In the genomic region with DNA sequence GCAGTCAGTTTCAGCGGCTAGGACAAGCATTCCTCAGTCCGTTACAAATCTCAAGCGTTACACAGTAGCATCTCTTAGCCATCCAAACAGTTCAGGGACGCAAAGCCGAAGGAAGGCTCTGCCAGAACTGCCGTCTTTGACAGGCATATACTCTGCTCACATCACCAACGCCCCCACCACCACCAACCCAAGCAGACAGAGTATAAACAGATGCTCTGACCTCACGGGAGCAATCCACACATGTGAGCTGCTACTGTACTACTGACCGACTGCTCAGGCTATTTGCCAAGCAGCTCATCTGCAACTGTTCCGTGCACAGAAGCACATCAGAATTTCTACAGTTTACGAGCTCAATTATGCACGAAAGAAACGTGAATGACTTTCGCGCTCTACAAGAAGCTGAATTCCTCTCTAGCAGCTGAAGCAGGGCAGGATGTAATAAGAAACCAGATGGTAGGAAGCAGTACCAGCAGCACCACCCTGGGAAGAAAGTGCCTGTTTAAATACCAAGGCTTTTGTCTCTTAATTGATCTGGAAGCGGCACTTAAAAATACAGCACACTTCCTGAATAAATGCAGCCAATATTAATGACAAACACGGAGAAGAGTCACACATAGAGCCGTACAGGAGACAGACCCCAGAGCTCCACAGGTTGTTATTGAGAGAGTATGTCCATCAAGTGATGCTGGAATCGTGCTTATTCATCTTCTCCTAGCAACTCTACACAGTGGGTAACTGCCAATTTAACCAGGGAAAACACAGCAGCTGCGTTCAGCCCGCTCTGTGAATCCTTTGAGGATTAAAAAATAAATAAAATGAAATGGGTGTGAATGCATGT, we compare ENCODE assay signal across 8 mouse cellular contexts. TPM values are rescaled to one million over a fixed set of nuclear protein-coding genes. Genes with fewer than 3 reads are reported as not detected.
A peak's percentile ranks its signal among the peaks of the same experiment; 100 is the strongest.
DNase-seq lines count a peak whose midpoint lies in the region; ATAC-seq and TF ChIP-seq lines count a peak whose summit lies in the region.

A gene (minus strand): TSS at position 598 of the 838 bp plus-strand sequence.

- intact Hi-C loops in left cerebral cortex, postnatal 25 days (cut with DNase I): loop anchor here (2.0 to 5.0 kb wide), 4 partner anchors 57 to 267 kb away; no protein-coding TSS in a partner anchor

- peak within 1 kb of the TSS; percentile 69 for H3K4me2 ChIP-seq in hindbrain, postnatal 0 days (ENCODE audit: low read depth, low read length)
- H3K4me2 ChIP-seq in neural tube, embryonic 14.5 days (ENCODE audit: low read depth, low read length): peak within 1 kb of the TSS; percentile 68

- H3K36me3 ChIP-seq in forebrain, embryonic 10.5 days (replicated peaks): no peaks in the 10 kb centered on the region
- no peaks in the 10 kb centered on the region for H3K36me3 ChIP-seq in hindbrain, postnatal 0 days (ENCODE audit: insufficient read depth, low read length)
- no peaks in the 10 kb centered on the region for H3K36me3 ChIP-seq in neural tube, embryonic 14.5 days (ENCODE audit: control insufficient read depth, insufficient read depth, low read length)

- DNase-seq in lung, postnatal 10 days: peak; percentile 21
- DNase-seq in lung, postnatal 36 days: no peak
- DNase-seq in forebrain, embryonic 10.5 days (ENCODE audit: extremely low spot score, low spot score): peak; percentile 34
- peak; percentile 64 for DNase-seq in hindbrain, postnatal 0 days (ENCODE audit: low spot score)
- peak; percentile 69 to 72 for DNase-seq in left cerebral cortex, postnatal 25 days (ENCODE audit: low spot score in 2 of 2)
- no peak for DNase-seq in T-cell, adult 2 months (ENCODE audit: low spot score)
- DNase-seq in spleen, postnatal 10 days (ENCODE audit: low spot score in 2 of 2): no peak

- no peaks in the 10 kb centered on the region for H3K9me3 ChIP-seq in forebrain, embryonic 10.5 days
- no peaks in the 10 kb centered on the region for H3K9me3 ChIP-seq in hindbrain, postnatal 0 days (ENCODE audit: low read length)
- H3K9me3 ChIP-seq in neural tube, embryonic 14.5 days (ENCODE audit: control insufficient read depth, low read length): no peaks in the 10 kb centered on the region

- ATAC-seq in hindbrain, postnatal 0 days: peak; percentile 92
- ATAC-seq in neural tube, embryonic 14.5 days (ENCODE audit: low read depth): peak; percentile 93

- peak within 1 kb of the TSS; percentile 50 for H3K9ac ChIP-seq in hindbrain, postnatal 0 days (replicated peaks; ENCODE audit: low read length)
- H3K9ac ChIP-seq in neural tube, embryonic 14.5 days (replicated peaks; ENCODE audit: low read depth, low read length): peak within 1 kb of the TSS; percentile 37; the same call in 1 of the 2 replicates

- peak within 1 kb of the TSS; percentile 31 for H3K27ac ChIP-seq in forebrain, embryonic 10.5 days
- peak within 1 kb of the TSS; percentile 32 for H3K27ac ChIP-seq in hindbrain, postnatal 0 days
- H3K27ac ChIP-seq in neural tube, embryonic 14.5 days (ENCODE audit: low read depth, low read length): peak within 1 kb of the TSS; percentile 39; the same call in 1 of the 2 replicates

- peaks cover 33% of the 10 kb centered on the region for H3K4me1 ChIP-seq in forebrain, embryonic 10.5 days
- peaks cover 3% of the 10 kb centered on the region; the same call in 1 of the 2 replicates for H3K4me1 ChIP-seq in hindbrain, postnatal 0 days (ENCODE audit: insufficient read depth, low read length)
- 0 out of 2 replicates have a peak, but pooled peaks cover 8% of the 10 kb centered on the region for H3K4me1 ChIP-seq in neural tube, embryonic 14.5 days (ENCODE audit: control insufficient read depth, insufficient read depth, low read length)

- peak within 1 kb of the TSS; percentile 44 for H3K4me3 ChIP-seq in forebrain, embryonic 10.5 days
- peak within 1 kb of the TSS; percentile 41 for H3K4me3 ChIP-seq in hindbrain, postnatal 0 days (ENCODE audit: low read length)
- peak within 1 kb of the TSS; percentile 33 for H3K4me3 ChIP-seq in neural tube, embryonic 14.5 days (ENCODE audit: low read depth, low read length)

- TF ChIP-seq CTCF in hindbrain, postnatal 0 days (IDR thresholded peaks at IDR 0.05; ENCODE audit: low read depth): no peak

- 20% methylated on average over 21 of the region's 21 CpGs for WGBS in forebrain, embryonic 10.5 days
- 3% methylated on average over 21 of the region's 21 CpGs for WGBS in hindbrain, postnatal 0 days
- 5% methylated on average over 21 of the region's 21 CpGs for WGBS in neural tube, embryonic 14.5 days

- no peaks in the 10 kb centered on the region for H3K27me3 ChIP-seq in forebrain, embryonic 10.5 days (ENCODE audit: poor library complexity, severe bottlenecking)
- H3K27me3 ChIP-seq in hindbrain, postnatal 0 days (ENCODE audit: insufficient read depth, low read length): no peaks in the 10 kb centered on the region
- no peaks in the 10 kb centered on the region for H3K27me3 ChIP-seq in neural tube, embryonic 14.5 days (ENCODE audit: control insufficient read depth, insufficient read depth, low read length)

RNA-seq across cellular contexts. Expression of the gene that starts here (rescaled TPM):
- 0.64 and 0.81 TPM in 2 replicates for polyA plus RNA-seq in forebrain, embryonic 10.5 days (2016; fragmentation: Nextera tagmentation; extraction: Ambion mirVana)
- total RNA-seq in hindbrain, postnatal 0 days (2014; rRNA removed): 18.1 and 19.6 TPM in 2 replicates
- 17.8 and 18.8 TPM in 2 replicates for polyA plus RNA-seq in hindbrain, postnatal 0 days (2015; fragmentation: Nextera tagmentation; extraction: Ambion mirVana)
- total RNA-seq in left cerebral cortex, postnatal 25 days (2021): 100 to 1,000 TPM; 125 to 135 TPM
- 12.9 and 15.4 TPM in 2 replicates for polyA plus RNA-seq in neural tube, embryonic 14.5 days (2014; fragmentation: Nextera tagmentation; extraction: Ambion mirVana)

Comparison
In these comparisons a context has a peak if more than half of its experiments do, and no peak if none do; other contexts are left out.
1. DNase-seq: peak in lung, postnatal 10 days (single experiment), hindbrain, postnatal 0 days (single experiment) and left cerebral cortex, postnatal 25 days (2 of 2); none in lung, postnatal 36 days (single experiment), T-cell, adult 2 months (single experiment) and spleen, postnatal 10 days (0 of 2).
2. Peak in DNase-seq, H3K4me3 ChIP-seq and H3K27ac ChIP-seq in forebrain, embryonic 10.5 days; RNA of the gene not detected or under 1 TPM.
3. Peak in every context shown above with its lines, with median percentiles within 50 percentile points of each other: H3K27ac ChIP-seq and H3K4me3 ChIP-seq.